Mouse (Mus musculus) cortical plate, adult 2 months (tissue): ENCODE measurements at regions not wholly inside any gene's neighbourhood (a gene's known extent, or its start where the extent isn't known, plus 50 kb on each side); places are given as distances from the start of the nearest gene placed in this dataset.
"Not testable (repeated sequence)": the region's sequence is repeated elsewhere in the genome, so short reads cannot be mapped to it uniquely, and the experiment has no call there.

ENCODE experiments used
- H3K27ac ChIP-seq: fragments of 200-500 bp; 2 replicates; pipeline ENCODE4 v1.5.1; 2012; ENCODE audit warnings: low read length, control low read depth, inconsistent platforms; ENCODE audit not compliant: insufficient read depth
- H3K4me1 ChIP-seq: fragments of 200-500 bp; 2 replicates; pipeline ENCODE4 v1.6.1; 2011; ENCODE audit warnings: low read length; ENCODE audit not compliant: control insufficient read depth, insufficient read depth
- H3K4me3 ChIP-seq: fragments of 200-500 bp; 2 replicates; pipeline ENCODE4 v1.5.1; 2011; ENCODE audit warnings: mild to moderate bottlenecking, low read length, control low read depth; ENCODE audit not compliant: insufficient read depth
- CTCF ChIP-seq: fragments of 200-500 bp; IDR thresholded peaks from 2 replicates; pipeline ENCODE4 v1.5.1; 2011; ENCODE audit warnings: mild to moderate bottlenecking, control low read depth, low read length; ENCODE audit not compliant: insufficient read depth; ENCODE audit errors: extremely low read depth
- POLR2A ChIP-seq: fragments of 200-500 bp; IDR thresholded peaks from 2 replicates; pipeline ENCODE4 v1.6.1; 2011; ENCODE audit warnings: mild to moderate bottlenecking, low read length, control low read depth; ENCODE audit not compliant: insufficient read depth; ENCODE audit errors: extremely low read depth

DNA sequence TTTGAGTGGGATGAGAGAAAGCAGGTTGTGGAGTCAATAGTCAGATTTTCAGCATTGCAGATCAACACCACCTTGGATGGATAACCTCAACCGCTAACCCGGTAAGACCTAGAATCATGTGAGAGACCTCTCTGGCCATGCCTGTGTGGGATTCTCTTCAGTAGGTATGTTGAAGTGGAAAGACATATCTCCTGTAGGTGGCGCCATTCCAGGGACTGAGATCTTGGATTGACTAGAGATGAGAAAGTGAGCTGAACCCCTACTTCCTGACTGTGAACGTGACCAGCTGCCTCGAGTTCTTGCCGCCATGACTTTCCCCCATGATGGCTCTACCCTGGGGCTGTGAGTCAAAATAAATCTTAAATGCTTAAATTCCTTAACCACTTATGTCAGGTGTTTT lies 102.7 kb downstream of the Eva1a start:
- no peaks in the 10 kb centered on the region for H3K4me1 ChIP-seq
- H3K27ac ChIP-seq, result no peak overlapping the region
- no peak for TF ChIP-seq CTCF
- TF ChIP-seq POLR2A, result no peak
- H3K4me3 ChIP-seq, result no peak overlapping the region

GRCm38 (mm10) chr6:82150051-82150450 lies 109.2 kb downstream of the Eva1a start:
- no peak overlapping the region for H3K27ac ChIP-seq
- TF ChIP-seq POLR2A, result no peak

GRCm38 (mm10) chr6:82170349-82171080 lies 129.7 kb downstream of the Eva1a start:
- Histone ChIP-seq H3K4me3 (no peak overlapping the region), H3K27ac (no peak overlapping the region), H3K4me1 (no peaks in the 10 kb centered on the region)
- TF ChIP-seq POLR2A (no peak), CTCF (no peak)

More at GRCm38 (mm10) chr6:82150051-82150450, 109.2 kb downstream of the Eva1a start:
- Histone ChIP-seq H3K4me3 (no peak overlapping the region), H3K4me1 (no peaks in the 10 kb centered on the region)

DNA sequence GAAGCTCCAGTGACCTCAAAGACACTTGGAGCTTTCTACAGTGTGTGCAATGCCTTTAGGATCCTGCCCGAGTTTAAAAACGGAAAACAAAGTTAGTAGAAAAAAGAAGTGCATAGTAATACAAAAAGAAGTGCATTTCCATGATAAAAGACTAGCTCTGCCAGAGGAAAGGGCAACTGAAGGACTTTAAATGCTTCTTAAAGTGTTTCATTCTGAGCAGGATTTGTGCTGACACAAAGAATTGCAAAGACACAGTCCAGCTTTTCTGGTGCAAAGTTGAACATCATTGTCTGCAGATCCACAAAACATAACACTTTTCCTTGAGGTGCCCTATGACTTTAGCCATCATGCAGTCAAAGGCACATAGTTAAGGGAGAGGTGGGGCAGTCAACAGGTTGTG lies 134.1 kb downstream of the Eva1a start:
- Histone ChIP-seq H3K4me3 (no peak overlapping the region), H3K27ac (no peak overlapping the region), H3K4me1 (no peaks in the 10 kb centered on the region)
- no peak for TF ChIP-seq CTCF

DNA sequence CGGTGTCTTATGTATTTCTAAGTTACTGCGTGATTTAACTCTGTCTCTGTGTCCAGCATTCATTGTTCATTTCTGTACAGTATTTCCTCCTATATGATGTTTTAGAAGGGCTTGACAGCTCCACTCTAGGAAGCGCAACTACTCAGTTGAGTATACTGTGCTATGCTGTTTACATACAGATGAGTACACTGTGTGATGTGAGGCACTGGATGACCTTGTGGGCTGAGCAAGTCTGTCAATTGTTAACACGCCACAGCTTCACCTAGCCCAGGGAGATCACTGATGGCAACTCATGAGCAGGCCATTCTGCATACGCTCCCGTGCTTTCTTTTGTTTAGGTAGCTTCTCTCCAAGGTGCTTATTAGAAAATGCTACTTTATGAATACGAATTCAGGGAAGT lies 159.3 kb downstream of the Eva1a start:
- TF ChIP-seq POLR2A (no peak), CTCF (no peak)
- Histone ChIP-seq H3K4me3 (no peak overlapping the region), H3K4me1 (no peaks in the 10 kb centered on the region), H3K27ac (no peak overlapping the region)

- H3K4me1 ChIP-seq, result no peaks in the 10 kb centered on the region
- no peak overlapping the region for H3K27ac ChIP-seq
- no peak for TF ChIP-seq POLR2A
- TF ChIP-seq CTCF, result no peak
- no peak overlapping the region for H3K4me3 ChIP-seq
Observed at GRCm38 (mm10) chr6:82204821-82205566, 164.2 kb downstream of the Eva1a start.

- H3K4me3 ChIP-seq, result no peak overlapping the region
- H3K27ac ChIP-seq, result no peak overlapping the region
- no peaks in the 10 kb centered on the region for H3K4me1 ChIP-seq
- TF ChIP-seq CTCF, result no peak
- no peak for TF ChIP-seq POLR2A
Observed at GRCm38 (mm10) chr6:82237834-82238233, 164.3 kb upstream of the Tacr1 start.

GRCm38 (mm10) chr6:82240584-82241245 lies 161.4 kb upstream of the Tacr1 start:
- Histone ChIP-seq H3K4me3 (no peak overlapping the region), H3K4me1 (no peaks in the 10 kb centered on the region), H3K27ac (no peak overlapping the region)
- no peak for TF ChIP-seq POLR2A
- no peak for TF ChIP-seq CTCF

- H3K4me3 ChIP-seq, H3K27ac ChIP-seq, H3K4me1 ChIP-seq: not testable (repeated sequence)
Observed at GRCm38 (mm10) chr6:82247652-82248051, 154.5 kb upstream of the Tacr1 start.

GRCm38 (mm10) chr6:82284494-82284893 lies 117.6 kb upstream of the Tacr1 start:
- Histone ChIP-seq H3K4me3 (no peak overlapping the region), H3K4me1 (no peaks in the 10 kb centered on the region), H3K27ac (no peak overlapping the region)
- TF ChIP-seq POLR2A (no peak), CTCF (no peak)
